Mouse (Mus musculus) neural tube, embryonic 11.5 days (tissue): ENCODE results near the gene Rab11fip5. TPM values are rescaled to one million over a fixed set of nuclear protein-coding genes. Genes with fewer than 3 reads are reported as not detected.
A peak's percentile ranks its signal among the peaks of the same experiment; 100 is the strongest.

ENCODE experiments used
- ATAC-seq: fragments of 200-750 bp; cut with Nextera tagmentation; 2 replicates; pipeline ENCODE4 v1.8.0; 2017; ENCODE audit warnings: moderate number of reproducible peaks, mild to moderate bottlenecking, moderate TSS enrichment, moderate library complexity; ENCODE audit not compliant: insufficient read depth, low FRiP score, low TSS enrichment
- DNase-seq: peaks from one replicate; pipeline ENCODE4 v3.0.0-alpha.2; 2015; ENCODE audit warnings: low spot score
- H3K27ac ChIP-seq: fragments of 300-500 bp; sonication (generic); 2 replicates; pipeline ENCODE4 v1.5.1; 2014; ENCODE audit warnings: low read depth, mild to moderate bottlenecking, low read length
- H3K27me3 ChIP-seq: fragments of 300-500 bp; sonication (generic); 2 replicates; pipeline ENCODE4 v1.6.1; 2014; ENCODE audit warnings: mild to moderate bottlenecking, low read length, mixed read lengths; ENCODE audit not compliant: control insufficient read depth, insufficient read depth
- H3K36me3 ChIP-seq: fragments of 300-500 bp; sonication (generic); 2 replicates; pipeline ENCODE4 v1.6.1; 2014; ENCODE audit warnings: mild to moderate bottlenecking, low read length, moderate library complexity, mixed read lengths; ENCODE audit not compliant: control insufficient read depth, insufficient read depth
- H3K4me1 ChIP-seq: fragments of 300-500 bp; sonication (generic); 2 replicates; pipeline ENCODE4 v1.6.1; 2014; ENCODE audit warnings: low read length, mixed read lengths; ENCODE audit not compliant: control insufficient read depth, insufficient read depth
- H3K4me2 ChIP-seq: fragments of 300-500 bp; sonication (generic); 2 replicates; pipeline ENCODE4 v1.6.1; 2014; ENCODE audit warnings: low read depth, mild to moderate bottlenecking, moderate library complexity
- H3K4me3 ChIP-seq: fragments of 300-500 bp; sonication (generic); 2 replicates; pipeline ENCODE4 v1.5.1; 2014; ENCODE audit warnings: low read depth, low read length
- H3K9ac ChIP-seq: fragments of 300-500 bp; sonication (generic); 2 replicates; pipeline ENCODE4 v1.6.1; 2014; ENCODE audit warnings: mild to moderate bottlenecking, low read length
- H3K9me3 ChIP-seq: fragments of 300-500 bp; sonication (generic); 2 replicates; pipeline ENCODE4 v1.6.1; 2016; ENCODE audit warnings: low read length; ENCODE audit not compliant: control insufficient read depth
- WGBS: fragments of 180-500 bp; shearing (Covaris S2); extraction: QIAGEN DNeasy Blood & Tissue Kit; methylation state at CpG from one replicate; pipeline ENCODE4 v1.1.7; 2014; 5-methylcytosine and 5-hydroxymethylcytosine counted together
- polyA plus RNA-seq: library from polyadenylated mRNA; unstranded; fragments of >200 nt; fragmentation: Nextera tagmentation; extraction: Ambion mirVana; gene quantifications from 2 replicates; pipeline ENCODE4 v1.2.1, GENCODE M21; 2014

The Rab11fip5 gene
- polyA plus RNA-seq, 1 experiment from 2014 or later, result 4.4 TPM

- no peaks in the 10 kb centered on the region for H3K27me3 ChIP-seq
- no peak overlapping the region for H3K4me2 ChIP-seq
- H3K4me1 ChIP-seq, result no peaks in the 10 kb centered on the region
- H3K36me3 ChIP-seq, result no peaks in the 10 kb centered on the region
- DNase-seq, result peak; percentile 86
- H3K9ac ChIP-seq, result no peak overlapping the region
- H3K27ac ChIP-seq, result no peak overlapping the region
- WGBS, result 45% methylated on average over 6 of the region's 6 CpGs
- no peaks in the 10 kb centered on the region for H3K9me3 ChIP-seq
- H3K4me3 ChIP-seq, result no peak overlapping the region
- peak; percentile 53; the same call in 1 of the 2 replicates for ATAC-seq
Measured at GRCm38 (mm10) chr6:85346028-85346634, 28.3 kb downstream of the Rab11fip5 start.

DNA sequence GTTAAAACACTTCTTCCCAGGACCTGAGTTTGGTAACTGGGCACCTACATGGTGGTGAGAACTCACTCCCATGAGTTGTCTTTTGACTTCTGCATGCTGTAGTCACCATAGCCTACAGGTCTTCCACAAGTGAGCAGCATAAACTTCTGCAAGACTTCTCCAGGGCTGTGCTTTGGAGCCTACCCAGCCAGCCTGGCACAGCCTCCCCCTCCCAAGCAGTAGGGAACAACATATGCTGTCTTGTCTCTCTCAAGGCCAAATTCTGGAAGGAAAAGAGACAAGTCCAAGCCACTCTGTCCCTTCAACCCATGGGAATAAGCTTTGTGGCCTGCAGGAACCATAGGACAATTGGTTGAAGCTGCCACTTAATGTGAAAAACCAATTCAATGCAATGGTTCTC, 29.5 kb downstream of the Rab11fip5 start:
- Histone ChIP-seq H3K4me2 (no peak overlapping the region), H3K36me3 (no peaks in the 10 kb centered on the region), H3K4me1 (no peaks in the 10 kb centered on the region), H3K9ac (no peak overlapping the region), H3K27ac (no peak overlapping the region), H3K9me3 (no peaks in the 10 kb centered on the region), H3K4me3 (no peak overlapping the region), H3K27me3 (no peaks in the 10 kb centered on the region)
- DNase-seq, result no peak
- ATAC-seq, result no peak

- 89% methylated on average over 8 of the region's 8 CpGs for WGBS
- no peak overlapping the region for H3K9ac ChIP-seq
- ATAC-seq, result no peak
Measured at GRCm38 (mm10) chr6:85343027-85343426, 31.4 kb downstream of the Rab11fip5 start.

GRCm38 (mm10) chr6:85341814-85342501, 32.5 kb downstream of the Rab11fip5 start:
- Histone ChIP-seq H3K36me3 (no peaks in the 10 kb centered on the region), H3K27me3 (no peaks in the 10 kb centered on the region), H3K4me2 (no peak overlapping the region), H3K9me3 (no peaks in the 10 kb centered on the region), H3K4me1 (no peaks in the 10 kb centered on the region), H3K27ac (no peak overlapping the region), H3K9ac (no peak overlapping the region), H3K4me3 (no peak overlapping the region)
- ATAC-seq (no peak), DNase-seq (no peak)
- 72% methylated on average over 13 of the region's 13 CpGs for WGBS

More at GRCm38 (mm10) chr6:85343027-85343426, 31.4 kb downstream of the Rab11fip5 start:
- H3K27me3 ChIP-seq, result no peaks in the 10 kb centered on the region
- H3K9me3 ChIP-seq, result no peaks in the 10 kb centered on the region
- no peak overlapping the region for H3K4me3 ChIP-seq
- DNase-seq, result no peak
- no peak overlapping the region for H3K27ac ChIP-seq
- H3K4me1 ChIP-seq, result no peaks in the 10 kb centered on the region
- no peak overlapping the region for H3K4me2 ChIP-seq
- H3K36me3 ChIP-seq, result no peaks in the 10 kb centered on the region

- Histone ChIP-seq H3K36me3 (no peaks in the 10 kb centered on the region), H3K4me1 (no peaks in the 10 kb centered on the region), H3K9me3 (no peaks in the 10 kb centered on the region), H3K4me3 (no peak overlapping the region), H3K4me2 (no peak overlapping the region), H3K27ac (no peak overlapping the region), H3K27me3 (no peaks in the 10 kb centered on the region), H3K9ac (no peak overlapping the region)
- DNase-seq (no peak), ATAC-seq (no peak)
- WGBS, result 74% methylated on average over 12 of the region's 12 CpGs
Measured at GRCm38 (mm10) chr6:85340184-85340583, 34.2 kb downstream of the Rab11fip5 start.

DNA sequence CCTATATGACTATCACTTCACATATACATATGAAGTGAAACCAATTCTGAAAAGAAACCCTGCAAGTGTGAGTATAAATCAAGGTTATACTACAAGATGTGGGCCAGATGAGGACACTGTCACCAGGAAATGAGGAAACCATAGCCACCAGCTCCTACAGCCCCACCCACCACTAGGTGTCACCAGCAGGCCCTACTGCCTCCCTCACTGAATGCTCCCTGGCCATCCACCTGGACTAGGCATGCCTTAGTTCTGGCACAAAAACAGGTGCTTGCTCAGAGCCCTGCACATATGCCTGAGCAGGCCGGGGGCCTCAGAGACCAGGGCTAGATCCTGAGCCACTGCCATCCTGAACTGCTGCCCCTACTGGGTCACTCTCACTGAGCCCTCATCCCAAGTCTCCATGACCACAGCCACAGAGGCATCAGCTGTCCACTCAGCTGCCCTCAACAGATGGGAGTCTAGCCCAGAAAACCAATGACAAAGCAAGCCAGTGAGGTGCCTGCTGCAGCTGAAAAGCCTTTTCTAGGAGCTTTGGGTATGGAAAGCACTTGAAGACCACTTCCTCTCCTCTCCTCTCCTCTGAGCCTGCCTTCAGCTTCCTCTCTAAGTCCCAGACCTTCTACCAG, 35.0 kb downstream of the Rab11fip5 start:
- no peak overlapping the region for H3K4me3 ChIP-seq
- no peak overlapping the region for H3K27ac ChIP-seq
- H3K9ac ChIP-seq, result no peak overlapping the region
- no peaks in the 10 kb centered on the region for H3K4me1 ChIP-seq
- no peak overlapping the region for H3K4me2 ChIP-seq
- no peaks in the 10 kb centered on the region for H3K27me3 ChIP-seq
- H3K9me3 ChIP-seq, result no peaks in the 10 kb centered on the region
- ATAC-seq (no peak), DNase-seq (no peak)
- no peaks in the 10 kb centered on the region for H3K36me3 ChIP-seq
- 63% methylated on average over 1 of the region's 1 CpGs for WGBS

- Histone ChIP-seq H3K9ac (no peak overlapping the region), H3K36me3 (no peaks in the 10 kb centered on the region), H3K27me3 (no peaks in the 10 kb centered on the region), H3K27ac (no peak overlapping the region), H3K4me2 (no peak overlapping the region), H3K4me3 (no peak overlapping the region), H3K4me1 (0 out of 2 replicates have a peak, but pooled peaks cover 4% of the 10 kb centered on the region), H3K9me3 (no peaks in the 10 kb centered on the region)
- ATAC-seq, result no peak
- DNase-seq, result no peak
- WGBS, result 82% methylated on average over 9 of the region's 9 CpGs
Measured at GRCm38 (mm10) chr6:85336944-85337343, 37.5 kb downstream of the Rab11fip5 start.

GRCm38 (mm10) chr6:85335352-85335751, 39.1 kb downstream of the Rab11fip5 start:
- Histone ChIP-seq H3K9me3 (no peaks in the 10 kb centered on the region), H3K4me1 (0 out of 2 replicates have a peak, but pooled peaks cover 4% of the 10 kb centered on the region), H3K4me2 (no peak overlapping the region), H3K4me3 (no peak overlapping the region), H3K27me3 (0 out of 2 replicates have a peak, but pooled peaks cover 3% of the 10 kb centered on the region), H3K9ac (no peak overlapping the region), H3K27ac (no peak overlapping the region), H3K36me3 (no peaks in the 10 kb centered on the region)
- WGBS, result 59% methylated on average over 3 of the region's 3 CpGs
- ATAC-seq (no peak), DNase-seq (no peak)
